Mouse (Mus musculus) liver, postnatal 0 days (tissue): Measurements from ENCODE around the gene Sik2.

ENCODE experiments used
- CTCF ChIP-seq: sonication (generic); IDR thresholded peaks from 2 replicates; pipeline ENCODE4 v1.5.1; 2016; ENCODE audit warnings: antibody characterized with exemption, low read depth
- EP300 ChIP-seq: IDR thresholded peaks from 2 replicates; pipeline ENCODE4 v1.6.1; 2016; ENCODE audit warnings: antibody characterized with exemption, low read depth, mild to moderate bottlenecking

GRCm38 (mm10) chr9:50855780-50856179, 153.1 kb downstream of the Sik2 start:
- no peak for TF ChIP-seq EP300
- TF ChIP-seq CTCF, result no peak
